Mouse (Mus musculus): ENCODE measurements around the gene Rnf215. TPM values are rescaled to one million over a fixed set of nuclear protein-coding genes. Genes with fewer than 3 reads are reported as not detected.
A peak's percentile ranks its signal among the peaks of the same experiment; 100 is the strongest.

Gene Rnf215
- polyA plus RNA-seq, 1 experiment from 2014 or later, result 31.8 TPM

- ChIA-PET POLR2A (interaction anchor here (0.9 to 2.0 kb wide), 6 partner anchors 10 to 100 kb away, joined by 3 to 6 read pairs (median 4); no protein-coding TSS in a partner anchor), CTCF (interaction anchor here (0.9 to 2.1 kb wide), 8 partner anchors 9 to 72 kb away, joined by 3 to 9 read pairs (median 4); no protein-coding TSS in a partner anchor)
- DNase-seq (ENCODE audit: low read depth, low spot score) (peak; percentile 83), ATAC-seq (peak; percentile 85)
- TF ChIP-seq CTCF (IDR thresholded peaks at IDR 0.05), result no peak
- in situ Hi-C loops (cut with MboI; ENCODE audit: low pct_unique_long_range_greater_than_20kb), result no loop called here
- H3K27me3 ChIP-seq, result no peaks in the 10 kb centered on the region
These were observed 51.7 kb downstream of the Rnf215 start, which contains the start of gene Tbc1d10a for GRCm38 (mm10) chr11:4186486-4187317. Tbc1d10a (plus strand) TSS chr11:4186789.

GRCm38 (mm10) chr11:4187318-4187700 is 52.3 kb downstream of the Rnf215 start:
- POLR2A ChIA-PET, result interaction anchor here (0.9 to 2.0 kb wide), 4 partner anchors 9 to 32 kb away, joined by 4 to 6 read pairs (median 4); no protein-coding TSS in a partner anchor
- CTCF ChIA-PET, result interaction anchor here (0.9 to 2.1 kb wide), 8 partner anchors 8 to 72 kb away, joined by 3 to 9 read pairs (median 4); no protein-coding TSS in a partner anchor
- H3K27me3 ChIP-seq, result no peaks in the 10 kb centered on the region
- no peak for TF ChIP-seq CTCF (IDR thresholded peaks at IDR 0.05)
- DNase-seq (ENCODE audit: low read depth, low spot score), result no peak
- in situ Hi-C loops (cut with MboI; ENCODE audit: low pct_unique_long_range_greater_than_20kb), result no loop called here
- no peak for ATAC-seq

GRCm38 (mm10) chr11:4189182-4189581 is 54.2 kb downstream of the Rnf215 start:
- in situ Hi-C loops (cut with MboI; ENCODE audit: low pct_unique_long_range_greater_than_20kb), result no loop called here
- ATAC-seq, result no peak
- no peak for TF ChIP-seq CTCF (IDR thresholded peaks at IDR 0.05)
- no peak for DNase-seq (ENCODE audit: low read depth, low spot score)
- ChIA-PET CTCF (no interaction called here), POLR2A (interaction anchor here (1.4 kb wide), 1 partner anchor 13 kb away, joined by 6 read pairs; no protein-coding TSS in a partner anchor)
- no peaks in the 10 kb centered on the region for H3K27me3 ChIP-seq

- POLR2A ChIA-PET, result interaction anchor here (1.0 to 1.6 kb wide), 3 partner anchors 10 to 26 kb away, joined by 4 to 5 read pairs (median 4); no protein-coding TSS in a partner anchor
- H3K27me3 ChIP-seq, result no peaks in the 10 kb centered on the region
- CTCF ChIA-PET, result interaction anchor here (0.9 to 1.9 kb wide), 5 partner anchors 10 to 29 kb away, joined by 3 to 5 read pairs (median 4); no protein-coding TSS in a partner anchor
- DNase-seq (ENCODE audit: low read depth, low spot score) (no peak), ATAC-seq (peak; percentile 32)
- in situ Hi-C loops (cut with MboI; ENCODE audit: low pct_unique_long_range_greater_than_20kb), result no loop called here
- TF ChIP-seq CTCF (IDR thresholded peaks at IDR 0.05), result no peak
These were observed 55.7 kb downstream of the Rnf215 start for GRCm38 (mm10) chr11:4190677-4191076.

Other genes with a start within 250 kb of the Rnf215 start
- 2.0 TPM for gene 4921536K21Rik, start 240.1 kb upstream of the Rnf215 start, polyA plus RNA-seq (2021)
- gene Dusp18, start 240.0 kb upstream of the Rnf215 start, polyA plus RNA-seq (2021), result 16.4 TPM
- 25.6 TPM for gene Slc35e4, start 220.5 kb upstream of the Rnf215 start, polyA plus RNA-seq (2021)
- gene Tcn2, start 203.0 kb upstream of the Rnf215 start, polyA plus RNA-seq (2021), result 158 TPM
- 86.4 TPM for gene Pes1, start 171.2 kb upstream of the Rnf215 start, polyA plus RNA-seq (2021)
- gene 4930556J24Rik, start 158.4 kb upstream of the Rnf215 start, polyA plus RNA-seq (2021), result 0.15 TPM
- gene Gal3st1, start 151.6 kb upstream of the Rnf215 start, polyA plus RNA-seq (2021), result 10.0 TPM
- not detected for gene Sec14l4, start 103.7 kb upstream of the Rnf215 start, polyA plus RNA-seq (2021)
- gene Sec14l3, start 70.4 kb upstream of the Rnf215 start, polyA plus RNA-seq (2021), result not detected
- gene Mtfp1, start 39.8 kb upstream of the Rnf215 start, polyA plus RNA-seq (2021), result 15.1 TPM
- 23.6 TPM for gene Sec14l2, start 11.8 kb upstream of the Rnf215 start, polyA plus RNA-seq (2021)
- gene Ccdc157, start 25.1 kb downstream of the Rnf215 start, polyA plus RNA-seq (2021), result 17.3 TPM
- gene Sf3a1, start 25.1 kb downstream of the Rnf215 start, polyA plus RNA-seq (2021), result 45.2 TPM
- gene Tbc1d10a, start 51.6 kb downstream of the Rnf215 start, polyA plus RNA-seq (2021), result 50.9 TPM
- 0.35 TPM for gene Castor1, start 83.0 kb downstream of the Rnf215 start, polyA plus RNA-seq (2021)
- gene Osm, start 101.2 kb downstream of the Rnf215 start, polyA plus RNA-seq (2021), result not detected
- 31.3 TPM for gene Lif, start 122.4 kb downstream of the Rnf215 start, polyA plus RNA-seq (2021)